Mouse (Mus musculus): ENCODE data around the gene Acbd4.

DNA sequence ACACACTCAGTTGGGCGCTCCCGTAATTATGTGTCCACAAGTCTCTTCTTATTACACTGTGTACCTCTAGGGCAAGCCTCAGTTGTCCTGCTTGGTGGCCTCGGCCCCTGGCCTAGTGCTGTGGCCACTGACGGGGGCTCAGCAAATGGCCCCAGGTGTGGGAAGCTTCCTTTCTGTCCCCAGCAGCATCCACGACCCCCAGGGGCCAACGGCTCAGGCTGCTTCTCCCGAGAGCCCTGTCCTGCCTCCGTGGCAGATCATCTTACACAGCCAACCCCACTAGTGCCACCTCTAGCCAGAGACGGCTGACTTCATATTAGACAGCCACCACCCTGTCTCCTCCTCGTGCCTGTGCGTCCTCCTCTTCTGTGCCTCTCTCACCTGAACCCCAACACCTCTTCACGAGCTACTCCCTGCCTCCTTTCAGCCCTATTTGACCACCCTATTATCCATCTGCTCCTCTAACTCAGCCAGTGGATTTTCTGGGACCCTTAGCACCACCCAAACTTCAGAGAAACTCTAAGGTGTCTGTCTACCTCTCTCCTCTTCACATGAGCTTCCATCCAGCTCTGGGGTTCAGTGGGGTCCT is 2.0 kb upstream of the Acbd4 start:
- TF ChIP-seq POLR2A (IDR thresholded peaks at IDR 0.05; ENCODE audit: insufficient read depth, low read depth, low read length) (no peak), CTCF (IDR thresholded peaks at IDR 0.05) (no peak), EP300 (IDR thresholded peaks at IDR 0.05; ENCODE audit: insufficient read depth, low read depth, low read length) (no peak)
